Mouse (Mus musculus) liver, embryonic 14.5 days (tissue): ENCODE measurements around the gene Rtn4rl1. TPM values are rescaled to one million over a fixed set of nuclear protein-coding genes. Genes with fewer than 3 reads are reported as not detected.

Source experiments
- ATAC-seq: fragments of 200-750 bp; cut with Nextera tagmentation; 2 replicates; pipeline ENCODE4 v1.8.0; 2017; ENCODE audit warnings: moderate number of reproducible peaks, mild to moderate bottlenecking, moderate library complexity; ENCODE audit not compliant: insufficient read depth
- DNase-seq, 3 experiments: peaks; one replicate each; pipeline ENCODE4 v3.0.0-alpha.2; 2012 to 2013; ENCODE audit warnings: low read depth in 3 of 3, low spot score in 3 of 3
- H3K27ac ChIP-seq: fragments of 300-500 bp; sonication (generic); 2 replicates; pipeline ENCODE4 v1.5.1; 2014; ENCODE audit warnings: moderate library complexity, mild to moderate bottlenecking, control low read depth, inconsistent platforms
- H3K27me3 ChIP-seq: fragments of 300-500 bp; sonication (generic); 2 replicates; pipeline ENCODE4 v1.6.1; 2014; ENCODE audit warnings: mild to moderate bottlenecking, low read length, moderate library complexity; ENCODE audit not compliant: control insufficient read depth, insufficient read depth
- H3K36me3 ChIP-seq: fragments of 300-500 bp; sonication (generic); replicated peaks from 2 replicates; pipeline ENCODE4 v1.6.1; 2014; ENCODE audit warnings: low read depth; ENCODE audit not compliant: control insufficient read depth, insufficient read depth
- H3K4me1 ChIP-seq, 2 experiments: fragments of 200-500 bp in 1 of 2; fragments of 300-500 bp in 1 of 2; sonication (generic) in 1 of 2; replicated peaks; 2 replicates each; pipeline ENCODE4 v1.6.1; 2012 to 2014; ENCODE audit warnings: antibody characterized with exemption in 1 of 2, inconsistent platforms in 1 of 2, low read length in 1 of 2; ENCODE audit not compliant: control insufficient read depth in 2 of 2, insufficient read depth in 2 of 2
- H3K4me2 ChIP-seq: fragments of 300-500 bp; sonication (generic); 2 replicates; pipeline ENCODE4 v1.6.1; 2014; ENCODE audit warnings: low read depth, mild to moderate bottlenecking, control low read depth, moderate library complexity
- H3K4me3 ChIP-seq, 2 experiments: fragments of 200-500 bp in 1 of 2; fragments of 300-500 bp in 1 of 2; sonication (generic) in 1 of 2; 2 replicates each; pipeline ENCODE4 v1.5.1; 2012 to 2014; ENCODE audit warnings: low read depth in 2 of 2, low read length in 2 of 2, mild to moderate bottlenecking in 2 of 2, control low read depth in 1 of 2, inconsistent platforms in 1 of 2, moderate library complexity in 1 of 2; ENCODE audit not compliant: insufficient read depth in 1 of 2
- H3K9ac ChIP-seq: fragments of 300-500 bp; sonication (generic); replicated peaks from 2 replicates; pipeline ENCODE4 v1.6.1; 2014; ENCODE audit warnings: mild to moderate bottlenecking, control low read depth, moderate library complexity
- H3K9me3 ChIP-seq: fragments of 300-500 bp; sonication (generic); 2 replicates; pipeline ENCODE4 v1.6.1; 2016; ENCODE audit warnings: low read length, mixed read lengths; ENCODE audit not compliant: control insufficient read depth
- CTCF ChIP-seq: IDR thresholded peaks from 2 replicates; pipeline ENCODE4 v1.5.1; 2016; ENCODE audit warnings: antibody characterized with exemption, low read depth, control low read depth
- EP300 ChIP-seq: IDR thresholded peaks from 2 replicates; pipeline ENCODE4 v1.6.1; 2016; ENCODE audit warnings: antibody characterized with exemption, low read depth
- WGBS: fragments of 180-500 bp; shearing (Covaris S2); extraction: QIAGEN DNeasy Blood & Tissue Kit; methylation state at CpG from one replicate; pipeline ENCODE4 v1.1.7; 2014; ENCODE audit not compliant: insufficient replicate concordance; 5-methylcytosine and 5-hydroxymethylcytosine counted together
- polyA plus RNA-seq, 2 experiments: library from polyadenylated mRNA; depleted of rRNA in 1 of 2; stranded (reverse) in 1 of 2; unstranded in 1 of 2; fragments of >200 nt; fragmentation: Nextera tagmentation in 1 of 2; extraction: Ambion mirVana in 1 of 2; gene quantifications; 2 replicates each; pipeline versions ENCODE4 v1.2.1 to v1.2.3; 2012 to 2014

Rtn4rl1 gene
- polyA plus RNA-seq, 2 experiments, result 0.56 to 0.98 TPM

DNA sequence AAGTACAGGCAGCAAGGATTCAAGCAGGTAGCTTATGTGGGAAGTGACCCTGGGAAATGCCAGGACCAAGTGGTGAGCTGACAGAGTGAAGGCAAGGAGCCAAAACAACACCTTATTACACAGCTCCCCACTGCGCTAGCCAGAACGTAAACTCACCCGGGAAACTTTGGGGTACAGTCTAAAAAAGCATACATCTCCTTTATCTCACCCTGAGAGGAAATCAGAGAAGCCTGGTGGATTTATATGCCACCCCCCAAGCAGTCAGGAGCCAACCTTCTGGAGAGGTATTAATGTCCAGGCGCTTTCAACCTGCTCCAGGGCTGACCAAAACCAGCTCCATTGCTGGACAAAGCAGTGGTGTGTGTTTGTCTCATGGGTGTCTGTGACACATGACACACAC lies 10.3 kb downstream of the Rtn4rl1 start:
- WGBS, result 75% methylated on average over 4 of the region's 4 CpGs
- Histone ChIP-seq H3K4me1 (peaks cover 5 to 13% of the 10 kb centered on the region in 2 experiments; a peak in 3 of 4 replicates), H3K4me3 (no peak overlapping the region), H3K9me3 (no peaks in the 10 kb centered on the region), H3K4me2 (no peak overlapping the region), H3K9ac (no peak overlapping the region), H3K27ac (no peak overlapping the region), H3K36me3 (no peaks in the 10 kb centered on the region), H3K27me3 (no peaks in the 10 kb centered on the region; the same call in 1 of the 2 replicates)
- no peak for DNase-seq
- TF ChIP-seq CTCF, result no peak
- ATAC-seq, result no peak

DNA sequence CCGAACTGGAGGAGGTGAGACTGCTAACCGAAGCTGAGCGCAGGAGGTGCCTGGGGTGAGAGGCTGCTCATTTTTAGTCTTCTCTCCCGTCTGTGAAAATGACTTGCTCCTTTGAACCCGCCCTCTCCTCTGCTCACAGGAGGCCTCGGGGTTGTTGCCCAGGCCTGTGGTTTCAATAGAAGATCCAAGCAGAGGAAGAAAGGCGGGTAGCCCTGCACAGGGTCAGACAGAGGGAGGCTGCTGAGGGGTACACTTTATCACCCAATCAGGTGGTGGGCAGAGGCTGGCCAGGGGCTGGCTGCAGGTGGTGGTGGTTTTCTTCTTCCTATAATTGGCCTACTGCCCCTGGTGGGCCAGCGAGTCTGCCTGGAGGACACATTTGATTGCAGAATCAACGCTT lies 10.9 kb downstream of the Rtn4rl1 start:
- 39% methylated on average over 9 of the region's 9 CpGs for WGBS
- TF ChIP-seq EP300 (no peak), CTCF (no peak)
- ATAC-seq (no peak), DNase-seq (no peak)
- Histone ChIP-seq H3K4me1 (peaks cover 10 to 19% of the 10 kb centered on the region in 2 experiments), H3K27me3 (no peaks in the 10 kb centered on the region; the same call in 1 of the 2 replicates), H3K36me3 (no peaks in the 10 kb centered on the region), H3K9ac (no peak overlapping the region), H3K4me3 (no peak overlapping the region), H3K4me2 (no peak overlapping the region), H3K27ac (no peak overlapping the region), H3K9me3 (no peaks in the 10 kb centered on the region)

DNA sequence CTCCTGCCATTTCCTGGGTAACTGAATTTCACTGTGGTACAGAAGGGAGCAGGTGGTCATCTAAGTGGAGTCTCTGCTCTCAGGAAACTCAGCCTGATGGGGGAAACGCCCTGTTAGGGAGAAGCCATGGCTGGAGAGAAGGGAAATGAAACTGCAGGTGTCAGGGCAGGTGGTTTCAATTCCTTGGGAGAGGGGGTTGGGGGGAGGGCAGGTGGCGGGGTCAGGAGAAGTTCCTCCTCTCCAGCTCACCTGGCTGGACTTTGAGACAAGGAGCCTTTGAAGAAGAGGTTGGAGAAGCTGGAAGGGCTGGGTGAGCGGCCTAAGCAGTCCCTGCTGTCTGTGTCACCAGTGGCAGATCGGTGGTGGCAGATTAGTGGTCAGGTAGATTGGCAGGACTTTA lies 12.8 kb downstream of the Rtn4rl1 start:
- Histone ChIP-seq H3K9me3 (no peaks in the 10 kb centered on the region), H3K4me2 (no peak overlapping the region), H3K27me3 (no peaks in the 10 kb centered on the region), H3K36me3 (no peaks in the 10 kb centered on the region), H3K27ac (no peak overlapping the region), H3K9ac (no peak overlapping the region), H3K4me3 (no peak overlapping the region), H3K4me1 (peaks cover 29 to 35% of the 10 kb centered on the region in 2 experiments)
- DNase-seq (no peak), ATAC-seq (no peak)
- 71% methylated on average over 4 of the region's 4 CpGs for WGBS
- TF ChIP-seq EP300 (no peak), CTCF (no peak)

DNA sequence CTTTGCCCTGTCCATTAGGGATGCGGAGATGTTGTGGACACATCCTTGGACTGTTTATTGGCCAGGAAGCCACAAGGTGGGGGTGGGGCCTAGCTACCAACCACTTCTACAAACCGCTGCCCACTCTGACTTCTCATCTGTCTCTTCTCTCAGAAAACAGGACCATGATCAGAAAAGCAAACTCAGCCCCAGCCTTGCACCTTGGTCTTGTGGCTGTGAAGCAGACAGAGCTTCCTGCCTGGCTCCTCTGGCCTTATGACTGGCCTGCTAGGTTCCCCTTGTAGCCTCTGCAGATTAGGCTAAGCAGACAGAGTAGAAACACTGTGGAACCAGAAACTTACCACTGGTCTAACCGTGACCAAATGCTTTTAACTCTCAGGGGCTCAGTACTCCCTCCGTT lies 15.8 kb downstream of the Rtn4rl1 start:
- 47% methylated on average over 4 of the region's 4 CpGs for WGBS

DNA sequence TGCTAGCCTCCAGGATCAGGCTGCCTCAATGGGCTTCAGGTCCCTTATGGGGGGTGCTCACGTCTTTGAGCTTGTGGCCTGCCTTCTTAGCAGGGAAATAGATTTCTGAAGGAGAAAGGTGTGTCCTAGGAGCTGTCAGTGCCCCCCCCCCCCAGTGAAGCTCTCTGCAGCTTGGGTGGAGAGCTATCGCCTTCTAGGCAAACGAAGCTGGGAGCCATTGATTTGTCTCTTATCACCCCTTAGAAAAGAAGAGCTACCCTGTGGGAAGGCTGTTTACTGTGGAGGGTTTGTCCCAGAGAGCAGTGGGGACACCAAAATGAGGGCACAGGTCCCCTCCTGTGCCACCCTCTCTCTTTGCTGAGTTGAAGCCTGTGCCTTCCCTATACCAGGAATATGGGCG lies 16.5 kb downstream of the Rtn4rl1 start:
- Histone ChIP-seq H3K27me3 (peaks cover 4% of the 10 kb centered on the region; the same call in 1 of the 2 replicates), H3K27ac (peak overlapping the region; percentile 14), H3K4me2 (peak overlapping the region; percentile 42), H3K9ac (peak overlapping the region; percentile 1; the same call in 1 of the 2 replicates), H3K4me3 (0 out of 4 replicates have a peak overlapping the region, but pooled peaks of 1 of the 2 experiments have one; percentile 4), H3K4me1 (peaks cover 32 to 41% of the 10 kb centered on the region in 2 experiments), H3K36me3 (no peaks in the 10 kb centered on the region), H3K9me3 (no peaks in the 10 kb centered on the region)
- DNase-seq (peak in 1 of 3 experiments; percentile 47), ATAC-seq (peak; percentile 85)
- 27% methylated on average over 4 of the region's 4 CpGs for WGBS
- TF ChIP-seq EP300 (peak; percentile 73), CTCF (no peak)

More for the DNA sequence above, 15.8 kb downstream of the Rtn4rl1 start:
- no peak for TF ChIP-seq CTCF
- TF ChIP-seq EP300, result no peak
- Histone ChIP-seq H3K27ac (peak overlapping the region; percentile 14), H3K4me3 (no peak overlapping the region), H3K36me3 (no peaks in the 10 kb centered on the region), H3K4me1 (peaks cover 32 to 47% of the 10 kb centered on the region in 2 experiments), H3K27me3 (peaks cover 4% of the 10 kb centered on the region; the same call in 1 of the 2 replicates), H3K9ac (peak overlapping the region; percentile 1), H3K4me2 (peak overlapping the region; percentile 42), H3K9me3 (no peaks in the 10 kb centered on the region)
- DNase-seq (no peak), ATAC-seq (no peak)
